Mouse (Mus musculus) bone marrow macrophage, adult 2 months (primary cell): Measurements from ENCODE around the gene Myo5c. TPM values are rescaled to one million over a fixed set of nuclear protein-coding genes. Genes with fewer than 3 reads are reported as not detected.

Experiments
- H3K27ac ChIP-seq: 2 replicates; pipeline ENCODE4 v1.5.1; 2012; ENCODE audit warnings: low read depth, low read length; ENCODE audit not compliant: insufficient read depth
- H3K4me1 ChIP-seq: 2 replicates; pipeline ENCODE4 v1.6.1; 2012; ENCODE audit warnings: low read length; ENCODE audit not compliant: control insufficient read depth, insufficient read depth
- H3K4me3 ChIP-seq: 2 replicates; pipeline ENCODE4 v1.5.1; 2012; ENCODE audit warnings: mild to moderate bottlenecking, low read length, moderate library complexity; ENCODE audit not compliant: insufficient read depth
- CTCF ChIP-seq: IDR thresholded peaks from 2 replicates; pipeline ENCODE4 v1.5.1; 2012; ENCODE audit warnings: low read depth, mild to moderate bottlenecking, low read length, moderate library complexity
- POLR2A ChIP-seq: IDR thresholded peaks from 2 replicates; pipeline ENCODE4 v1.6.1; 2012; ENCODE audit warnings: mild to moderate bottlenecking, low read depth, low read length, borderline replicate concordance
- polyA plus RNA-seq: library from polyadenylated mRNA; stranded (reverse); fragments of >200 nt; gene quantifications from 2 replicates; pipeline ENCODE4 v1.2.4, GENCODE M21; 2012; ENCODE audit not compliant: missing spikeins, insufficient read depth, insufficient read length

Myo5c gene
- polyA plus RNA-seq, 1 experiment, result 0.13 TPM

- Histone ChIP-seq H3K4me3 (no peak overlapping the region), H3K4me1 (no peaks in the 10 kb centered on the region), H3K27ac (no peak overlapping the region)
- TF ChIP-seq POLR2A (no peak), CTCF (no peak)
These were observed 71.2 kb downstream of the Myo5c start for GRCm38 (mm10) chr9:75303033-75303432.

DNA sequence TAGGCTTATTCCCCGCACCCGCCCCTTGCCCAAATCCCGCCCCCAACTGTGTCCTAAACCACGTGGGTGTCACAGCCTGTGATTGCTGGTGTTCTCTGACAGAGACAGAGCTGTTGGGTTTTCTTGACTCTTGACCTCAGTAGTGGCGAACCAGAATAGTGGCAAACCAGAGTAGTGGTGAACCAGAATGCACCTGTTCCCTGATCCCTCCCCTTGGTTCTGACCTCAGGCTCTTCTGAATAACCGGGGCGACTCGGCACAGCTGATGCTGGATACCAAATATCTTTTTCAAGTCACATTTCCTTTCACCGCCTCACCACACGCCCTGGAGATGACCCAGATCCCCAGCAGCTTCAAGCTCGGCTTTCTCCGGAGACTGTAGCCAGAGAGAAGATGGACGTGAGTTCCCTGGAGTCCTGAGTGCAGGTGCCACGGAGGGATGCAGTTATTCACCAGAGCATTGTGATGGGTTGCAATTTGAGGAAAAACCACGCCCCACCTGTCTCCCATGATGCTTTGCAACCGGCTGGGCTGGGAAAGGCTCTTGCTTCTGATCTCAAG, 72.0 kb downstream of the Myo5c start:
- H3K4me1 ChIP-seq, result no peaks in the 10 kb centered on the region
- no peak overlapping the region for H3K27ac ChIP-seq
- TF ChIP-seq CTCF (no peak), POLR2A (no peak)
- no peak overlapping the region for H3K4me3 ChIP-seq

DNA sequence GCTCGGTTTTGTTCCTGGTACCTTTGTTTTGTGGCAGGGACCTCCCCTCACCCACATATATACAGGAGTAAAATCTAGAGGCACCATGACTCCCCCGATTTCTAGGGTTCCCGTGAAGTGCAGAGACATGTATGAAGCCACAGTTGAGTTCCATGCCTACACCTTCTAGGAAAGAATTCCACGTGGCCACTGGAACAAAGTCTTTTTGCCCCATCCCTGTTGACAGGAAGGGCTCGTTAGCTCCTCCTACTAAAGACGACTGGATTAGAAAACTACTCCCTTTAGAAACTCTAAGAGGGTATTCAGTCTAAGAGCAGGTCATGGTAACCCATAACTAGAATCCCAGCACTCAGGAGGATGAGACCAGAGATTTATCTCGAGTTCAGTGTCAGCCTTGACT, 72.5 kb downstream of the Myo5c start:
- TF ChIP-seq CTCF, result no peak
- no peak for TF ChIP-seq POLR2A
- no peak overlapping the region for H3K4me3 ChIP-seq
- H3K27ac ChIP-seq, result no peak overlapping the region
- 0 out of 2 replicates have a peak, but pooled peaks cover under 1% of the 10 kb centered on the region for H3K4me1 ChIP-seq

- no peak within 1 kb of the TSS for H3K27ac ChIP-seq
- no peak within 1 kb of the TSS for H3K4me3 ChIP-seq
- 0 out of 2 replicates have a peak, but pooled peaks cover 3% of the 10 kb centered on the region for H3K4me1 ChIP-seq
- TF ChIP-seq CTCF (no peak), POLR2A (no peak)
These were observed 74.5 kb downstream of the Myo5c start, which contains the start of gene Gnb5 for GRCm38 (mm10) chr9:75306126-75306898. Gnb5 (plus strand) TSS chr9:75306288.

DNA sequence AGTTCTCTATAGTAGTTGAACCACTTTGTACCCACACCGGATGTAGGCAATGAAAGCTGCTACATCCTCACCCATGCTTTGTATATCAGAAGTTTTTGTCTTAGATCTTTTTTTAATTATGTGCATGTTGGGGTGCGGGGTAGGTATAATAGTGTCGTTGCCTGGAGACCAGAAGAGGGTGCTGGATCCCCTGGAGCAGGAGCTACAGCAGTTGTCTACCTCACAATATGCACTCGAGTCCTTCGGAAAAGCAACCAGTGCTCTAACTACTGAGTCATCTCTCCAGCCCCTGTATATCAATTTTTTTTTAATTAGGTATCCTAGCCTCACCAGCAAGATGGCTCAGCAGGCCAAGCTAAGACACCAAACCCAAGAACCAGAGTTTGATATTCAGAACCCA, 75.2 kb downstream of the Myo5c start:
- Histone ChIP-seq H3K27ac (no peak overlapping the region), H3K4me1 (0 out of 2 replicates have a peak, but pooled peaks cover 3% of the 10 kb centered on the region), H3K4me3 (no peak overlapping the region)
- TF ChIP-seq POLR2A (no peak), CTCF (no peak)

- Histone ChIP-seq H3K27ac (no peak overlapping the region), H3K4me1 (0 out of 2 replicates have a peak, but pooled peaks cover 3% of the 10 kb centered on the region), H3K4me3 (no peak overlapping the region)
- TF ChIP-seq POLR2A (no peak), CTCF (no peak)
These were observed 76.8 kb downstream of the Myo5c start for GRCm38 (mm10) chr9:75308621-75309020.

GRCm38 (mm10) chr9:75312008-75312407, 80.2 kb downstream of the Myo5c start:
- Histone ChIP-seq H3K27ac (no peak overlapping the region), H3K4me3 (no peak overlapping the region), H3K4me1 (peaks cover 8% of the 10 kb centered on the region; the same call in 1 of the 2 replicates)
- TF ChIP-seq CTCF (peak; percentile 79), POLR2A (no peak)

- Histone ChIP-seq H3K4me3 (0 out of 2 replicates have a peak overlapping the region, but pooled peaks have one; percentile 14), H3K27ac (no peak overlapping the region), H3K4me1 (peaks cover 11% of the 10 kb centered on the region; the same call in 1 of the 2 replicates)
- TF ChIP-seq CTCF, result no peak
- no peak for TF ChIP-seq POLR2A
These were observed 81.5 kb downstream of the Myo5c start for GRCm38 (mm10) chr9:75313138-75313831.

GRCm38 (mm10) chr9:75313832-75314516, 82.2 kb downstream of the Myo5c start:
- TF ChIP-seq CTCF (no peak), POLR2A (no peak)

More at GRCm38 (mm10) chr9:75313832-75314516, 82.2 kb downstream of the Myo5c start:
- peak overlapping the region; percentile 74 for H3K4me3 ChIP-seq
- H3K4me1 ChIP-seq, result peaks cover 12% of the 10 kb centered on the region; the same call in 1 of the 2 replicates
- H3K27ac ChIP-seq, result no peak overlapping the region
